8 mouse cellular contexts compared by ENCODE assay signal in genomic region chr1:55665828-55666673, GRCm38 (mm10).
A peak's percentile ranks its signal among the peaks of the same experiment; 100 is the strongest.
DNase-seq lines count a peak whose midpoint lies in the region; ATAC-seq and TF ChIP-seq lines count a peak whose summit lies in the region.

No protein-coding gene starts in this region.

- ATAC-seq in midbrain, embryonic 11.5 days (ENCODE audit: low FRiP score), result peak; percentile 82
- no peak for ATAC-seq in CD4-positive, CD25-positive, alpha-beta regulatory T cell, adult 4 months

- H3K4me1 ChIP-seq in heart, adult 2 months (ENCODE audit: control insufficient read depth, insufficient read depth, low read length), result peaks cover 2% of the 10 kb centered on the region
- peaks cover 24% of the 10 kb centered on the region for H3K4me1 ChIP-seq in hindbrain, embryonic 10.5 days (replicated peaks)
- peaks cover 17% of the 10 kb centered on the region for H3K4me1 ChIP-seq in midbrain, embryonic 11.5 days (ENCODE audit: control insufficient read depth, insufficient read depth, low read length)

- peak overlapping the region; percentile 11; the same call in 1 of the 2 replicates for H3K4me2 ChIP-seq in midbrain, embryonic 11.5 days

- H3K4me3 ChIP-seq in heart, adult 2 months, result no peak overlapping the region
- peak overlapping the region; percentile 13; the same call in 1 of the 2 replicates for H3K4me3 ChIP-seq in hindbrain, embryonic 10.5 days
- no peak overlapping the region for H3K4me3 ChIP-seq in midbrain, embryonic 11.5 days (ENCODE audit: low read depth, low read length)

- 61% methylated on average over 11 of the region's 11 CpGs for WGBS in heart, adult 2 months
- WGBS in hindbrain, embryonic 10.5 days, result 35% methylated on average over 11 of the region's 11 CpGs
- WGBS in midbrain, embryonic 11.5 days, result 23% methylated on average over 11 of the region's 11 CpGs

- no peaks in the 10 kb centered on the region for H3K27me3 ChIP-seq in heart, adult 2 months (ENCODE audit: control insufficient read depth, insufficient read depth, low read length)
- peaks cover 32% of the 10 kb centered on the region for H3K27me3 ChIP-seq in hindbrain, embryonic 10.5 days (ENCODE audit: insufficient read depth, poor library complexity, severe bottlenecking)
- H3K27me3 ChIP-seq in midbrain, embryonic 11.5 days (ENCODE audit: control insufficient read depth, insufficient read depth, low read length), result no peaks in the 10 kb centered on the region; the same call in 1 of the 2 replicates

- H3K9ac ChIP-seq in heart, adult 2 months (ENCODE audit: low read depth, low read length), result no peak overlapping the region
- 0 out of 2 replicates have a peak overlapping the region, but pooled peaks have one; percentile 16 for H3K9ac ChIP-seq in midbrain, embryonic 11.5 days (ENCODE audit: low read length)

- no peak for TF ChIP-seq POLR2A in heart, adult 2 months (IDR thresholded peaks at IDR 0.05; ENCODE audit: insufficient read depth, low read depth, low read length)

- no peaks in the 10 kb centered on the region for H3K36me3 ChIP-seq in heart, adult 2 months (ENCODE audit: control insufficient read depth, insufficient read depth, low read length)
- H3K36me3 ChIP-seq in hindbrain, embryonic 10.5 days, result no peaks in the 10 kb centered on the region
- no peaks in the 10 kb centered on the region for H3K36me3 ChIP-seq in midbrain, embryonic 11.5 days (ENCODE audit: control insufficient read depth, insufficient read depth, low read length)

- H3K9me3 ChIP-seq in hindbrain, embryonic 10.5 days, result no peaks in the 10 kb centered on the region
- H3K9me3 ChIP-seq in midbrain, embryonic 11.5 days (ENCODE audit: control insufficient read depth, low read length), result no peaks in the 10 kb centered on the region

- no peak for TF ChIP-seq EP300 in heart, adult 2 months (IDR thresholded peaks at IDR 0.05; ENCODE audit: insufficient read depth, low read depth, low read length)

- intact Hi-C loops in heart, adult 2 months (cut with DNase I), result no loop called here

- no peaks in the 10 kb centered on the region for H3K79me2 ChIP-seq in heart, adult 2 months (replicated peaks; ENCODE audit: control insufficient read depth, insufficient read depth, low read length)

- H3K27ac ChIP-seq in heart, adult 2 months, result peak overlapping the region; percentile 27
- H3K27ac ChIP-seq in hindbrain, embryonic 10.5 days, result peak overlapping the region; percentile 75
- no peak overlapping the region for H3K27ac ChIP-seq in midbrain, embryonic 11.5 days (ENCODE audit: low read depth, low read length)

- DNase-seq in heart, adult 2 months, result peak in 1 of 2 experiments; percentile 13
- DNase-seq in heart, postnatal 4 days, result no peak
- DNase-seq in cerebellum, postnatal 25 days, result peak; percentile 55 to 69
- DNase-seq in hindbrain, embryonic 10.5 days (ENCODE audit: low spot score), result peak; percentile 18
- DNase-seq in midbrain, embryonic 11.5 days (ENCODE audit: low spot score, missing footprints), result no peak
- DNase-seq in kidney, postnatal 25 days, result no peak
- DNase-seq in kidney, postnatal 10 days, result no peak

- no peak for TF ChIP-seq CTCF in heart, adult 2 months (IDR thresholded peaks at IDR 0.05)

Comparison
In these comparisons a context has a peak if more than half of its experiments do, and no peak if none do; other contexts are left out.
1. DNase-seq: peak in cerebellum, postnatal 25 days (2 of 2) and hindbrain, embryonic 10.5 days (single experiment); none in heart, postnatal 4 days (single experiment), midbrain, embryonic 11.5 days (single experiment), kidney, postnatal 25 days (0 of 2) and kidney, postnatal 10 days (single experiment).